Mouse (Mus musculus): ENCODE data around the gene Dgkg. TPM values are rescaled to one million over a fixed set of nuclear protein-coding genes. Genes with fewer than 3 reads are reported as not detected.

Dgkg gene
- polyA plus RNA-seq, 1 experiment, result 1.5 TPM

- TF ChIP-seq CTCF (IDR thresholded peaks at IDR 0.05; ENCODE audit: low read depth, low read length), result no peak
- no peak for TF ChIP-seq POLR2A (IDR thresholded peaks at IDR 0.05; ENCODE audit: insufficient read depth, low read length)
- TF ChIP-seq EP300 (IDR thresholded peaks at IDR 0.05; ENCODE audit: insufficient read depth, low read depth, low read length), result no peak
- H3K9me3 ChIP-seq (replicated peaks; ENCODE audit: control insufficient read depth, insufficient read depth, low read length, poor library complexity, severe bottlenecking), result no peaks in the 10 kb centered on the region
- H3K27ac ChIP-seq (ENCODE audit: insufficient read depth, low read length), result no peak overlapping the region
- peaks cover 2% of the 10 kb centered on the region for H3K4me1 ChIP-seq (ENCODE audit: control insufficient read depth, insufficient read depth, low read length)
- H3K4me3 ChIP-seq (ENCODE audit: low read depth, low read length), result no peak overlapping the region
- no peaks in the 10 kb centered on the region for H3K36me3 ChIP-seq (ENCODE audit: control insufficient read depth, insufficient read depth, low read length, poor library complexity, severe bottlenecking)
- no peak overlapping the region for H3K9ac ChIP-seq (ENCODE audit: low read depth, poor library complexity, severe bottlenecking)
- peaks cover 1% of the 10 kb centered on the region; the same call in 1 of the 2 replicates for H3K27me3 ChIP-seq (ENCODE audit: control insufficient read depth, insufficient read depth, low read length, poor library complexity, severe bottlenecking)
Measured at GRCm38 (mm10) chr16:22655223-22655622, 1.8 kb downstream of the Dgkg start.

- H3K9ac ChIP-seq (ENCODE audit: low read depth, poor library complexity, severe bottlenecking), result no peak overlapping the region
- H3K9me3 ChIP-seq (replicated peaks; ENCODE audit: control insufficient read depth, insufficient read depth, low read length, poor library complexity, severe bottlenecking), result no peaks in the 10 kb centered on the region
- H3K4me1 ChIP-seq (ENCODE audit: control insufficient read depth, insufficient read depth, low read length), result peaks cover 2% of the 10 kb centered on the region
- peaks cover 1% of the 10 kb centered on the region; the same call in 1 of the 2 replicates for H3K27me3 ChIP-seq (ENCODE audit: control insufficient read depth, insufficient read depth, low read length, poor library complexity, severe bottlenecking)
- TF ChIP-seq POLR2A (IDR thresholded peaks at IDR 0.05; ENCODE audit: insufficient read depth, low read length), result no peak
- TF ChIP-seq EP300 (IDR thresholded peaks at IDR 0.05; ENCODE audit: insufficient read depth, low read depth, low read length), result no peak
- no peak for TF ChIP-seq CTCF (IDR thresholded peaks at IDR 0.05; ENCODE audit: low read depth, low read length)
- H3K4me3 ChIP-seq (ENCODE audit: low read depth, low read length), result no peak overlapping the region
- H3K27ac ChIP-seq (ENCODE audit: insufficient read depth, low read length), result no peak overlapping the region
- no peaks in the 10 kb centered on the region for H3K36me3 ChIP-seq (ENCODE audit: control insufficient read depth, insufficient read depth, low read length, poor library complexity, severe bottlenecking)
Measured at GRCm38 (mm10) chr16:22654477-22654835, 2.6 kb downstream of the Dgkg start.

GRCm38 (mm10) chr16:22653817-22654476, 3.1 kb downstream of the Dgkg start:
- H3K9me3 ChIP-seq (replicated peaks; ENCODE audit: control insufficient read depth, insufficient read depth, low read length, poor library complexity, severe bottlenecking), result no peaks in the 10 kb centered on the region
- H3K4me3 ChIP-seq (ENCODE audit: low read depth, low read length), result no peak overlapping the region
- H3K4me1 ChIP-seq (ENCODE audit: control insufficient read depth, insufficient read depth, low read length), result peaks cover 2% of the 10 kb centered on the region
- H3K27ac ChIP-seq (ENCODE audit: insufficient read depth, low read length), result no peak overlapping the region
- no peak overlapping the region for H3K9ac ChIP-seq (ENCODE audit: low read depth, poor library complexity, severe bottlenecking)
- TF ChIP-seq EP300 (IDR thresholded peaks at IDR 0.05; ENCODE audit: insufficient read depth, low read depth, low read length), result no peak
- no peak for TF ChIP-seq CTCF (IDR thresholded peaks at IDR 0.05; ENCODE audit: low read depth, low read length)
- TF ChIP-seq POLR2A (IDR thresholded peaks at IDR 0.05; ENCODE audit: insufficient read depth, low read length), result no peak
- no peaks in the 10 kb centered on the region for H3K36me3 ChIP-seq (ENCODE audit: control insufficient read depth, insufficient read depth, low read length, poor library complexity, severe bottlenecking)
- peaks cover 1% of the 10 kb centered on the region; the same call in 1 of the 2 replicates for H3K27me3 ChIP-seq (ENCODE audit: control insufficient read depth, insufficient read depth, low read length, poor library complexity, severe bottlenecking)

GRCm38 (mm10) chr16:22651244-22651643, 5.8 kb downstream of the Dgkg start:
- H3K4me1 ChIP-seq (ENCODE audit: control insufficient read depth, insufficient read depth, low read length), result peaks cover 2% of the 10 kb centered on the region
- H3K27ac ChIP-seq (ENCODE audit: insufficient read depth, low read length), result no peak overlapping the region
- H3K9me3 ChIP-seq (replicated peaks; ENCODE audit: control insufficient read depth, insufficient read depth, low read length, poor library complexity, severe bottlenecking), result no peaks in the 10 kb centered on the region
- H3K4me3 ChIP-seq (ENCODE audit: low read depth, low read length), result no peak overlapping the region
- TF ChIP-seq CTCF (IDR thresholded peaks at IDR 0.05; ENCODE audit: low read depth, low read length) (no peak), EP300 (IDR thresholded peaks at IDR 0.05; ENCODE audit: insufficient read depth, low read depth, low read length) (no peak), POLR2A (IDR thresholded peaks at IDR 0.05; ENCODE audit: insufficient read depth, low read length) (no peak)
- no peak overlapping the region for H3K9ac ChIP-seq (ENCODE audit: low read depth, poor library complexity, severe bottlenecking)
- H3K36me3 ChIP-seq (ENCODE audit: control insufficient read depth, insufficient read depth, low read length, poor library complexity, severe bottlenecking), result no peaks in the 10 kb centered on the region
- no peaks in the 10 kb centered on the region for H3K27me3 ChIP-seq (ENCODE audit: control insufficient read depth, insufficient read depth, low read length, poor library complexity, severe bottlenecking)

GRCm38 (mm10) chr16:22645256-22645655, 11.8 kb downstream of the Dgkg start:
- TF ChIP-seq EP300 (IDR thresholded peaks at IDR 0.05; ENCODE audit: insufficient read depth, low read depth, low read length), result no peak
- Histone ChIP-seq H3K4me1 (ENCODE audit: control insufficient read depth, insufficient read depth, low read length) (peaks cover 2% of the 10 kb centered on the region), H3K36me3 (ENCODE audit: control insufficient read depth, insufficient read depth, low read length, poor library complexity, severe bottlenecking) (no peaks in the 10 kb centered on the region), H3K27ac (ENCODE audit: insufficient read depth, low read length) (no peak overlapping the region), H3K9me3 (replicated peaks; ENCODE audit: control insufficient read depth, insufficient read depth, low read length, poor library complexity, severe bottlenecking) (no peaks in the 10 kb centered on the region), H3K4me3 (ENCODE audit: low read depth, low read length) (no peak overlapping the region), H3K27me3 (ENCODE audit: control insufficient read depth, insufficient read depth, low read length, poor library complexity, severe bottlenecking) (no peaks in the 10 kb centered on the region), H3K9ac (ENCODE audit: low read depth, poor library complexity, severe bottlenecking) (no peak overlapping the region)

GRCm38 (mm10) chr16:22643460-22643859, 13.6 kb downstream of the Dgkg start:
- no peak overlapping the region for H3K9ac ChIP-seq (ENCODE audit: low read depth, poor library complexity, severe bottlenecking)
- H3K27me3 ChIP-seq (ENCODE audit: control insufficient read depth, insufficient read depth, low read length, poor library complexity, severe bottlenecking), result no peaks in the 10 kb centered on the region
- peaks cover 2% of the 10 kb centered on the region for H3K4me1 ChIP-seq (ENCODE audit: control insufficient read depth, insufficient read depth, low read length)
- no peaks in the 10 kb centered on the region for H3K36me3 ChIP-seq (ENCODE audit: control insufficient read depth, insufficient read depth, low read length, poor library complexity, severe bottlenecking)
- TF ChIP-seq POLR2A (IDR thresholded peaks at IDR 0.05; ENCODE audit: insufficient read depth, low read length), result no peak
- H3K27ac ChIP-seq (ENCODE audit: insufficient read depth, low read length), result no peak overlapping the region
- H3K4me3 ChIP-seq (ENCODE audit: low read depth, low read length), result no peak overlapping the region
- H3K9me3 ChIP-seq (replicated peaks; ENCODE audit: control insufficient read depth, insufficient read depth, low read length, poor library complexity, severe bottlenecking), result no peaks in the 10 kb centered on the region
